Mouse (Mus musculus): ENCODE measurements at regions not wholly inside any gene's neighbourhood (a gene's known extent, or its start where the extent isn't known, plus 50 kb on each side); places are given as distances from the start of the nearest gene placed in this dataset.
"Not testable (repeated sequence)": the region's sequence is repeated elsewhere in the genome, so short reads cannot be mapped to it uniquely, and the experiment has no call there.

- no peak for DNase-seq (ENCODE audit: low spot score)
Observed at GRCm38 (mm10) chr13:97485886-97486285, 245.0 kb downstream of the Enc1 start.

DNA sequence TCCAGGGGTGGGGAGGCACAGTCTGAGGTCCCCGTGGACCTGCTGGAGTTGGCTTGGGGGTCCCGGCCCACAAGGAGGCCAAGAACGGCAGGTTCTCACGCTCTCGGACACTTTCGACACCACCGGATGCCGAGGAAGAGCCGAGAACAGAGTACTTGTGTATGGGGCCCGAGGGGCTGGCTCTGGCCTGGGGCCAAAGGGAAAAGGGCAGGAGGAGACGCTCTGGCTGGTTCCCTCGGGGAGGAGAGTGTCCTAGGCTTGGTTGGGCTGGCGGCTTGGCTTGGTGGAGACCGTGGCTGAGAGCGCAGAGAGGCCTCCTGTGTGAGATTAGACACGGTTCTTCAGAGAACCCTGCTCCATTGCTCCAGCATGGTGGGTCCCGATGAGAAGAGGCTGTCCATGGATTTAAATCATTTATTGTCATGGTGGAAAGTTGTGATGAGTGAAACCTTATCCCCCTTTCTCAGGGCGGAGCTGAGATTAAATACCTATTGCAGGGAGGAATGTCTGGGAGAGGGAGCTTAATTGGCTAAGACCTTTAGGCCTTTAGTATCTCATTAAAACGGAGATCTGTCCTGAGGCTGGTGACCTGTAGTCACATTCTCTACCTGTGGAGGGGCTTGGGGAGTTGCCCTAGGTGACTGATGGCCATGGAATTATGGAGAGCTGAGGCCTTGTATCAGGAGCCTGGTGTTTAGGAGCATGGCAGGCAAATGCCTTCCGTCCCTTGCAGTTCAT, 244.1 kb downstream of the Enc1 start:
- DNase-seq (ENCODE audit: low spot score): no peak

DNA sequence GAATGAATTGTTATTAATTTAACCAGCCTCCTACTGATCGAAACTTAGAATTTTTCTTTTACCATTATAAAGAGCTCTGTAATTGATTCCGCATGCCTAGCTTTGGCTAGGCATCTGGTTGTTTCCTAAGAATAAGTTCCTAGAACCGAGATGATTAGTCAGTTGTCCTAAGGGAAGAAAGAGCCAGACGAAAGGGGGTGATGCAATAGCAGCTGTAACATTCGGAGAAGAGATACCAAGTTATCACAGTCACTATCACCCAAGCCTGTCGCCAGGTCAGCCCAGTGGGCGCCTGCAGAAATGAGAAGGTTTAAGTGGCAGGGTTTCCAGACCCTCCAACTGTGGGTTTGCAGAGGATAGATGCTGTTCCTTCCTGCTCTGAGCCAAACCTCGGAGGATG, 242.8 kb downstream of the Enc1 start:
- no peak for DNase-seq (ENCODE audit: low spot score)

GRCm38 (mm10) chr13:97482439-97482946, 241.6 kb downstream of the Enc1 start:
- no peak for DNase-seq (ENCODE audit: low spot score)

DNA sequence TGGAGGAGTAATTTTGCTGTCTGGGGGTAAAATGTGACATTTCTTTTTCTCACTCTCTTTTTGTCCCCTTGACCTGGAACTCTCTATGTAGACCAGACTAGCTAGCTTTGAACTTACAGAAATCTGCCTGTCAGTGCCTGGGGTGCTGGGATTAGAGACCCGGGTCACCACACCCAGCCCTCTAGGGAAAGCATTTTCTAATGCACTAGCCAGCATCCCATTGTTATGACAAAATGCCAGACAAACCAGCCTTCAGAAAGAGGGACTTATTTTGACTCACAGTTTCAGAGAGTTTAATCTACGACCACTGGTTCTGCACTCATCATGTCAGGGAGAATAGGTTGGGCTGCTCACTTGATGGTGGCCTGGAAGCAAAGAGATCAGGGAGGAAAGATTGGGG, 240.4 kb downstream of the Enc1 start:
- DNase-seq (ENCODE audit: low spot score): no peak

DNA sequence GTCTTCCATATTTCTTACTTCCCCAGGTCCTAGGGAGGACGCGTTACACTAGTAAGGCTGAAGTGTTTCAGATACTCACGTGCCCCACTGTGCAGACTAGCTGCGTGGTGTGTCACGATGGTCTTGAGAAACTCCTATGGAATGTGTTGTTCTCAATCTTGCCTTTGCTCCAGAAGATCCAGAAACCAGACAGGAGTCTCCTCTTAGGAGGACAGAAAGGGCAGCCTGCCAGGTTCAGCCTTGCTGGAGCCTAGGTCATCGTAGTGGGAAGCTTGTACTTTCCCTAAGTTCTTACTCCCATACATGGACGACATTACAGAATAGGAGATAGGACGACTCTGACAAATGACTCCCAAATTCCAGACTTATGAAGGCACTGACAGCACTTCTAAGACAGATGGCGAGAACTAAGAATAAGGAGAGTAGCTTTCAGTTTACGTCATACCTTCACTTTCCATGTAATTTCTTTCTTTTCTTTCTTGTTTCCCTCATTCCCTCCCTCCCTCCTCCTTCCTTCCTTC, 238.2 kb downstream of the Enc1 start:
- no peak for DNase-seq (ENCODE audit: low spot score)

GRCm38 (mm10) chr13:97473971-97474365, 233.1 kb downstream of the Enc1 start:
- DNase-seq (ENCODE audit: low spot score): no peak

DNA sequence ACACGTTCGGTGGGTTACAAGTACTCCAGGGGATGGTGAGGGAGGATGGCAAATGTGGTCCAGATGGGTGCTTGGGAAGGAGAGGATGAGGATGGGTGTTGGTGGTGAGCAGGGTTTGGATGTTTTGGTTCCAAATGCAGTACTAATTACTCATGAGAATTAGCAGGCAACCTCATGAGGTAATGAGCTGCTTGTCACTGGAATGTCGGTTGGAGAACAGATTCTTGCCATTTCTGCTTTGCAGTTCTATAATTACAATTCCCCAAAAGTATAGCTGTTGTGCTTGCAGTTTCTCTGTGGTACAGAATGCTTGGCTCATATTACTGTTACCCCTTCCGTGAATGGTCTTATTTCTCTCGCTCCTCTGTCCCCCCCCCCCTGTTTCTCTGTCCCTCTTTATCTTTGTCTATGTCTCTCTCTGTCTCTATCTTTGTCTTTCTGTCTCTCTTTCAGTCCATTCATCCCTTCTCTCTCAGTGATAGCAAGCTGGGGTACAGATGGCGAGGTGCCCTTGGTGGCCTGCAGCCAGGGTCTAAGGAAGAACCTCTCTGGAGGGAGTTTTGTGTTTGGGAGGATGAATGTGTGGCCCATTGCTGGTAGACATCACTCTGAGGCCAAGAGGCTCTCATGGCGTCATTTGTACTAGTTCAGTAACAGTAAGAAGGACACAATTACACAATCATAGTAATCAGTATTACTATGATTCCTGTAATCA, 232.5 kb downstream of the Enc1 start:
- no peak for DNase-seq (ENCODE audit: low spot score)

- DNase-seq (ENCODE audit: low spot score): no peak
Observed at GRCm38 (mm10) chr13:97469999-97470398, 229.1 kb downstream of the Enc1 start.

DNA sequence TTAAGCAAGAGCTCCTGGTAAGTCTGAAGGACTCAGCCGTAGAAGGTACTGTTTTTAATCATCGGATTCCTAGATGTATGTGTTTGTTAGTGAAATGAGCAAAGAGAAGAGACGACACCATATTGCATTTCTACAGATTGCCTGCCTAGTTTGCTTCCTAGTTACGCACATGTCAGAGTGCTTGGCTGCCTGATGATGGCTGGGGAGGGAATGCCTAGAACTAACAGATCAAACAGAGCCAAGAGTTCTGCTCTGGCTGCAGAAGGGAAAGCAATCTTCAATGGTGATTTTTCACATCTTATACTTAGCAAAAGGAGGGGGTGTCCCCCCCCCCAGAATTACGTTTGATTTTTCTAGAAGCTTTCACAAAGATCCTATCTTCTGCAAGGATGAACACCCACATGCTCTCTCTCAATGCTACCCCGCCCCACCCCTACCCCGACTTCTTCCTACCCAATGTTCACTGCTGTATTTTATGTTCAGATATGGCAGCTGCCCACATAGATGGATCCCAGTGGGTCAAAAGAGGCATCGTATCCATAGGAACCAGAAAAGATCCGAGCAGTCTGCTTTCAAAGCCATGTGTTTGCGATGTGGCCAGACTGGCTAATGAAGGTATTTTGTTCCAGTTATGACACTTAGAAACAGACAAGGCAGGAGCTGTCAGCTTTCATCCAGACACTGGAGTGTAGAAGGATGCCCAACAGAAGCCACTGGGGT, 228.1 kb downstream of the Enc1 start:
- DNase-seq (ENCODE audit: low spot score): no peak

GRCm38 (mm10) chr13:97466585-97466984, 225.7 kb downstream of the Enc1 start:
- not testable (repeated sequence) for DNase-seq (ENCODE audit: low spot score)

GRCm38 (mm10) chr13:97463798-97464197, 222.9 kb downstream of the Enc1 start:
- DNase-seq (ENCODE audit: low spot score): no peak

GRCm38 (mm10) chr13:97462884-97463235, 222.0 kb downstream of the Enc1 start:
- DNase-seq (ENCODE audit: low spot score): no peak

DNA sequence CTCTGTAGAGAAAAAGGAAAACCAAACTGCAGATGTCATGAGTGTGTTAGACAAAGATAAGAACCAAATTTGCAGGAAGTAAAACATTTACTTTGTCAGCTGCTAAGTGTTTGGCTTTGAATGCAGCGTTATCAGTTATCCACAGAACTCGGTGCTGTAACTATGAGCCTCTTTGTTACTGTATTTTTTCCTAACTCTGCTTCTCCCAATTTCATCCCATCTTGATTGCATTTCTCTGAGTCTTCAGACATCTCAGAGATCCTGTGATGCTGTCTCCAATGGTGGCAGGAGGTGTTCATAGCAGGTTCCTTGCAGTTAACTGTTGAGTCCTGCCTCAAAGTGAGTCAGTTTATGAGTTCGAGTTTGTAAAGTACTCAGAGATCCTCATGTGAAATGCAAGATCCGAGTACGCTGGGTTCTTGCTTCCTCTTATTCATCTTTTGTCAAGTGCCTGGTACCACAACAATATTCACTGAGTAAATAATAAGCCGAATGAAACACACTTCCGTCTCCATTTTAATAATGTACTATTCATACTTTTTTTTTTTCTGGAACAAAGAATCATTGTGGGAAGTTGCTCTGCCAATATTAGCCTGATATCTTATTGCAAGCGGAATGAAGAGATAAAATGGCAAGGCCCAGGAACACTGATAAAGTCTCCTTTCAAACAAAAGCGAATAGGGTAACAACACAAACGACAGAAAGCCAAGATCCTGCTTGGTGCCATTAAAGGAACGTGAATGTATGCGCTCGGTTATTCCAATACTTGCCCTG, 221.4 kb downstream of the Enc1 start:
- DNase-seq (ENCODE audit: low spot score): no peak

- no peak for DNase-seq (ENCODE audit: low spot score)
Observed at GRCm38 (mm10) chr13:97461207-97461606, 220.3 kb downstream of the Enc1 start.

DNA sequence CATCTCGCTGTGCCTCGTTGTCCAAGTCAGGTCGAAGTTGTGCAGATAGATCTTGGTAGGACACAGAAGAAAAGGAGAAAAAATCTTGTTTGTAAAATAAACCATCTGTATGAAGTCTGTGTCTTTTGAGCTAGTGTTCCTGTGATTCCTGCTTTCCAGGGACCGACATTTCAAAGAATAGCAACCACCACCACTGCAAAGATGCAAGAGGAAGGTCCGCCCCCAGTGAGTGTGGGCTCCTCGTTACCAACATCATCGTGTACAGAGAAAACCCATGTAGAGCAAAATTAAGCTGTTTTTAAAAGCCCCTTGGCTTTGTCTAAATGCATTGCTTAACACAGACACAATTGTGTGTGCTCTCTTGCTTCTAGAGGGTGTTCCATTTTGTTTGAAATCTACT, 218.2 kb downstream of the Enc1 start:
- DNase-seq (ENCODE audit: low spot score): no peak

DNA sequence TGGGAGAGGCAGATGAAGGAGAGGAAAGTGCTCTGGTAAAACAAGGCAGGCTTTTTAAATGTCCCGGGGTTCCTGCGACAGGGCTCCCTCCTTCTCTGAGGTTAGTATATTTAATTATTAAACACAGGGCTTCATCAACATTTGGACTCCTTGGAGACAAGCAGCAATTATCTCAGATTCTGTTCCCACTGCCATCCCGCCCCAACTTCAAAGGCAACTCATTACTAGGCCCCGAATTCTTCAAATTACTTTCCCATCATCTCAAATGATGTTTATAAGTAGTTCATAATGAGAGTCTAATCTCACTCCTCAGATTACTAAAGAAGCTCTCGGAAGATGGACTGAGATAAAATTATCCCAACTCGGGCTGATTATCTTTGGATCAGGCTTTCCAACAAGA, 215.1 kb downstream of the Enc1 start:
- no peak for DNase-seq (ENCODE audit: low spot score)

GRCm38 (mm10) chr13:97454715-97455114, 213.8 kb downstream of the Enc1 start:
- DNase-seq (ENCODE audit: low spot score): no peak

DNA sequence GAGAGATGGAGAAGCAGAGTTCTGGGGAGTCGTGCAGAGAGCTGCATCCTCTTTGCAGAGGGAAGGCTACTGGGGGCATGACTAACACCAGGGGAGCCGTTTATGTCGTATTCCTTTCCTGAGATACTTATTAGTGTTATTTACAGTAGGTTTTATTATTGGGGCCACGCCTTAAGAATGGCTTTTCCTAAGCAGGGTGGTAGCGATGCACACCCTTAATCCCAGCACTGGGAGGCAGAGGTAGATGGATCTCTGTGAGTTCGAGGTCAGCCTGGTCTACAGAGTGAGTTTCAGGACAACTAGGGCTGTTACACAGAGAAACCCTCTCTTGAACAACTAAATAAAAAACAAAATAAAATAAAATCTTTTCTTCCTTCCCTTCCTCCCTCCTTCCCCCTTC, 212.6 kb downstream of the Enc1 start:
- no peak for DNase-seq (ENCODE audit: low spot score)

DNA sequence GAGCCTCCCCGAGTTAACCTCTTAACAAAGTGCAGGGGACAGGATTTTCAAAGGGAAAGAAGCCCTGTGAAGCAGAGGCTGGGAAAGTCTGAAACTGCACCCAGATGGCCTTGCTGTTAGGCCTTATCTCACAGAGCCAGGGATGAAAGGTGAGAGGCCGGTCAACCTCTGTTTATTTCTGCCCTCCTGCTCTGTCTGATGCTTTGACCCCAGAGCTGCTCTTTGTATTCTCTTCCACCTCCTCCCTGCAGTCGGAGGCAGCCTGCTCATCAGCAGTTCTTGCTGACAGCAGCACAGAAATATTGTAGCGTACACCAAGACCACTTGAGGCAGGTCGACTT, 212.2 kb downstream of the Enc1 start:
- no peak for DNase-seq (ENCODE audit: low spot score)

GRCm38 (mm10) chr13:97452386-97453089, 211.6 kb downstream of the Enc1 start:
- DNase-seq (ENCODE audit: low spot score): no peak
